Mouse (Mus musculus) ES-E14 (cell line): ENCODE data around the gene Bcl11b. TPM values are rescaled to one million over a fixed set of nuclear protein-coding genes. Genes with fewer than 3 reads are reported as not detected.

ENCODE experiments used
- DNase-seq: peaks from one replicate; pipeline ENCODE4 v3.0.0-alpha.2; 2013; ENCODE audit warnings: low read depth, low spot score
- H3K27ac ChIP-seq: 2 replicates; pipeline ENCODE4 v1.5.1; 2012; ENCODE audit warnings: low read depth, mild to moderate bottlenecking, low read length, moderate library complexity, mixed read lengths; ENCODE audit not compliant: poor library complexity, insufficient read depth, severe bottlenecking
- H3K36me3 ChIP-seq: 2 replicates; pipeline ENCODE4 v1.6.1; 2012; ENCODE audit warnings: mild to moderate bottlenecking, low read length, moderate library complexity, mixed read lengths; ENCODE audit not compliant: control insufficient read depth, poor library complexity, insufficient read depth, severe bottlenecking
- H3K4me1 ChIP-seq, 2 experiments: fragments of 150-350 bp in 1 of 2; sonication (generic) in 1 of 2; 2 replicates each; pipeline ENCODE4 v1.6.1; 2012; ENCODE audit warnings: low read length in 2 of 2, mild to moderate bottlenecking in 1 of 2, mixed read lengths in 1 of 2; ENCODE audit not compliant: control insufficient read depth in 2 of 2, insufficient read depth in 2 of 2, poor library complexity in 1 of 2
- H3K4me3 ChIP-seq, 2 experiments: fragments of 150-350 bp in 1 of 2; sonication (generic) in 1 of 2; 2 replicates each; pipeline ENCODE4 v1.5.1; 2012; ENCODE audit warnings: low read length in 2 of 2, low read depth in 1 of 2, mild to moderate bottlenecking in 1 of 2, mixed read lengths in 1 of 2; ENCODE audit not compliant: insufficient read depth in 1 of 2, poor library complexity in 1 of 2, severe bottlenecking in 1 of 2
- H3K9ac ChIP-seq: 2 replicates; pipeline ENCODE4 v1.6.1; 2012; ENCODE audit warnings: low read depth, mild to moderate bottlenecking, low read length, mixed read lengths; ENCODE audit not compliant: poor library complexity, insufficient read depth, severe bottlenecking
- H3K9me3 ChIP-seq: fragments of 150-350 bp; sonication (generic); 2 replicates; pipeline ENCODE4 v1.6.1; 2012; ENCODE audit warnings: low read depth, mild to moderate bottlenecking, low read length; ENCODE audit not compliant: control insufficient read depth, insufficient read depth
- CHD2 ChIP-seq: IDR thresholded peaks from 2 replicates; pipeline ENCODE4 v1.6.1; 2014; ENCODE audit warnings: mild to moderate bottlenecking, low read depth, low read length, inconsistent platforms
- HCFC1 ChIP-seq: IDR thresholded peaks from 2 replicates; pipeline ENCODE4 v1.6.1; 2012; ENCODE audit warnings: low read length, inconsistent platforms, borderline replicate concordance; ENCODE audit not compliant: insufficient read depth
- MAFK ChIP-seq: IDR thresholded peaks from 2 replicates; pipeline ENCODE4 v1.6.1; 2014; ENCODE audit warnings: mild to moderate bottlenecking, low read depth, low read length, inconsistent platforms; ENCODE audit not compliant: insufficient read depth
- ZC3H11A ChIP-seq: IDR thresholded peaks from 2 replicates; pipeline ENCODE4 v1.6.1; 2012; ENCODE audit warnings: low read depth, mild to moderate bottlenecking, inconsistent platforms, low read length, borderline replicate concordance
- ZNF384 ChIP-seq: IDR thresholded peaks from 2 replicates; pipeline ENCODE4 v1.6.1; 2012; ENCODE audit warnings: low read depth, low read length, inconsistent platforms
- in situ Hi-C, 2 experiments: fragments of 600-800 bp; cut with MboI; formaldehyde crosslinking; loops; one replicate each; pipeline ENCODE4 v1.15.1; 2025; ENCODE audit warnings: low sequenced_read_pairs in 2 of 2, inconsistent platforms in 1 of 2; ENCODE audit not compliant: unreplicated experiment in 2 of 2
- total RNA-seq: library from RNA; depleted of rRNA; stranded (reverse); fragments of 300-350 nt; gene quantifications from 2 replicates; pipeline ENCODE4 v1.2.3, GENCODE M21; 2012

Gene Bcl11b
- total RNA-seq, 1 experiment, result 0.85 TPM

GRCm38 (mm10) chr12:107915396-107915795 lies 88.0 kb downstream of the Bcl11b start:
- no peaks in the 10 kb centered on the region for H3K36me3 ChIP-seq

GRCm38 (mm10) chr12:107908826-107909225 lies 94.6 kb downstream of the Bcl11b start:
- DNase-seq, result no peak
- no peak overlapping the region for H3K27ac ChIP-seq
- in situ Hi-C loops, result no loop called here

More at GRCm38 (mm10) chr12:107915396-107915795, 88.0 kb downstream of the Bcl11b start:
- H3K9me3 ChIP-seq, result no peaks in the 10 kb centered on the region
- H3K27ac ChIP-seq, result no peak overlapping the region
- TF ChIP-seq ZC3H11A, result no peak
- TF ChIP-seq CHD2, result no peak
- no peak for TF ChIP-seq ZNF384
- TF ChIP-seq MAFK, result no peak
- no peak for TF ChIP-seq HCFC1
- H3K4me3 ChIP-seq, result peak overlapping the region; percentile 41 to 54; a peak in 3 of 4 replicates
- DNase-seq, result peak; percentile 41
- in situ Hi-C loops, result no loop called here
- H3K9ac ChIP-seq, result no peak overlapping the region; the same call in 1 of the 2 replicates
- H3K4me1 ChIP-seq, result peaks cover 0 to 2% of the 10 kb centered on the region in 2 experiments; a peak in 1 of 4 replicates

GRCm38 (mm10) chr12:107905333-107905732 lies 98.1 kb downstream of the Bcl11b start:
- no peak for DNase-seq
- in situ Hi-C loops, result no loop called here
- Histone ChIP-seq H3K9ac (no peak overlapping the region), H3K4me1 (peaks cover 0 to 3% of the 10 kb centered on the region in 2 experiments; a peak in 1 of 4 replicates), H3K27ac (no peak overlapping the region), H3K9me3 (no peaks in the 10 kb centered on the region), H3K36me3 (no peaks in the 10 kb centered on the region), H3K4me3 (no peak overlapping the region)
- TF ChIP-seq ZNF384 (no peak), MAFK (no peak), CHD2 (no peak), ZC3H11A (no peak), HCFC1 (no peak)

More at GRCm38 (mm10) chr12:107908826-107909225, 94.6 kb downstream of the Bcl11b start:
- Histone ChIP-seq H3K36me3 (no peaks in the 10 kb centered on the region), H3K4me3 (no peak overlapping the region), H3K9me3 (no peaks in the 10 kb centered on the region), H3K4me1 (peaks cover 0 to 1% of the 10 kb centered on the region in 2 experiments; a peak in 1 of 4 replicates), H3K9ac (no peak overlapping the region)
- TF ChIP-seq HCFC1, result no peak
- no peak for TF ChIP-seq ZC3H11A
- TF ChIP-seq CHD2, result no peak
- no peak for TF ChIP-seq ZNF384
- TF ChIP-seq MAFK, result no peak

- TF ChIP-seq CHD2 (no peak), HCFC1 (no peak), MAFK (no peak), ZNF384 (no peak), ZC3H11A (no peak)
- Histone ChIP-seq H3K36me3 (no peaks in the 10 kb centered on the region), H3K9me3 (no peaks in the 10 kb centered on the region), H3K9ac (no peak overlapping the region), H3K4me1 (peaks cover 0 to 3% of the 10 kb centered on the region in 2 experiments; a peak in 1 of 4 replicates), H3K4me3 (peak overlapping the region in 1 of 2 experiments; percentile 38; a peak in 2 of 4 replicates), H3K27ac (no peak overlapping the region)
- no peak for DNase-seq
- in situ Hi-C loops, result no loop called here
Measured at GRCm38 (mm10) chr12:107904457-107904856, 98.9 kb downstream of the Bcl11b start.
